Mouse (Mus musculus): ENCODE data around the gene Acat1. TPM values are rescaled to one million over a fixed set of nuclear protein-coding genes. Genes with fewer than 3 reads are reported as not detected.

The Acat1 gene
- total RNA-seq, 2 experiments from 2014 or later: 81.6 to 87.3 TPM

GRCm38 (mm10) chr9:53536558-53537320, 73.4 kb downstream of the Acat1 start, which contains the start of the genes Atm and Npat:
Atm (minus strand) TSS chr9:53536740.
Npat (plus strand) TSS chr9:53537047.
- intact Hi-C loops (cut with DNase I): no loop called here
- DNase-seq (ENCODE audit: low spot score in 2 of 2): peak; percentile 99 to 100

GRCm38 (mm10) chr9:53535416-53536320, 74.5 kb downstream of the Acat1 start:
- intact Hi-C loops (cut with DNase I): no loop called here
- no peak for DNase-seq (ENCODE audit: low spot score in 2 of 2)

Other genes starting within 250 kb of the Acat1 start
- gene Kdelc2, start 226.4 kb downstream of the Acat1 start, total RNA-seq (2021): 1 to 10 TPM; 8.3 to 8.9 TPM
- under 1 TPM; 0.33 to 0.44 TPM for gene 4930550C14Rik, start 208.1 kb downstream of the Acat1 start, total RNA-seq (2021)
- 10 to 100 TPM; 16.3 to 19.6 TPM for gene Atm, start 73.6 kb downstream of the Acat1 start, total RNA-seq (2021)
- 10 to 100 TPM; 14.0 to 15.0 TPM for gene Npat, start 73.3 kb downstream of the Acat1 start, total RNA-seq (2021)
- 10 to 100 TPM; 51.0 to 54.4 TPM for gene Cul5, start 59.6 kb upstream of the Acat1 start, total RNA-seq (2021)
- 1 to 10 TPM; 1.4 TPM for gene Rab39, start 95.8 kb upstream of the Acat1 start, total RNA-seq (2021)
- 1 to 10 TPM; 4.5 to 5.2 TPM for gene Slc35f2, start 161.2 kb upstream of the Acat1 start, total RNA-seq (2021)
- not detected for gene Sln, start 239.8 kb upstream of the Acat1 start, total RNA-seq (2021)